Mouse (Mus musculus) myocyte (in vitro differentiated cells): ENCODE results near the gene Krt28. TPM values are rescaled to one million over a fixed set of nuclear protein-coding genes. Genes with fewer than 3 reads are reported as not detected.

Source experiments
- H3K27me3 ChIP-seq: one replicate; pipeline ENCODE4 v1.6.1; 2011; ENCODE audit not compliant: control insufficient read depth, insufficient read depth, insufficient read length
- H3K36me3 ChIP-seq: one replicate; pipeline ENCODE4 v1.6.1; 2011; ENCODE audit not compliant: control insufficient read depth, insufficient read depth
- H3K4me2 ChIP-seq: one replicate; pipeline ENCODE4 v1.6.1; 2011; ENCODE audit warnings: low read depth, control low read depth
- H3K4me3 ChIP-seq: one replicate; pipeline ENCODE4 v1.5.1; 2011; ENCODE audit warnings: mild to moderate bottlenecking, control low read depth, moderate library complexity
- H3K79me2 ChIP-seq: one replicate; pipeline ENCODE4 v1.6.1; 2011; ENCODE audit not compliant: control insufficient read depth, insufficient read depth
- H3ac ChIP-seq: one replicate; pipeline ENCODE4 v1.6.1; 2011; ENCODE audit not compliant: control insufficient read depth, insufficient read length
- CEBPB ChIP-seq: IDR thresholded peaks from 2 replicates; pipeline ENCODE4 v1.6.1; 2011; ENCODE audit warnings: mild to moderate bottlenecking, moderate library complexity; ENCODE audit not compliant: poor library complexity, insufficient read depth, severe bottlenecking
- E2F4 ChIP-seq: IDR thresholded peaks from one replicate; pipeline ENCODE4 v1.6.1; 2011; ENCODE audit warnings: mild to moderate bottlenecking, control low read depth, moderate library complexity; ENCODE audit not compliant: insufficient read depth
- MAX ChIP-seq: IDR thresholded peaks from one replicate; pipeline ENCODE4 v1.6.1; 2011; ENCODE audit warnings: low read depth, mild to moderate bottlenecking, control low read depth
- MYOD1 ChIP-seq, 3 experiments: IDR thresholded peaks; one replicate each; pipeline ENCODE4 v1.6.1; 2011; ENCODE audit warnings: control low read depth in 2 of 3, low read depth in 2 of 3, mild to moderate bottlenecking in 2 of 3, moderate library complexity in 1 of 3; ENCODE audit not compliant: insufficient read length in 2 of 3, control insufficient read depth in 1 of 3
- MYOG ChIP-seq, 3 experiments: IDR thresholded peaks; one replicate each; pipeline ENCODE4 v1.6.1; 2011; ENCODE audit warnings: control low read depth in 2 of 3, low read depth in 2 of 3, mild to moderate bottlenecking in 2 of 3; ENCODE audit not compliant: insufficient read length in 2 of 3, control insufficient read depth in 1 of 3, insufficient read depth in 1 of 3
- POLR2A ChIP-seq: IDR thresholded peaks from one replicate; pipeline ENCODE4 v1.6.1; 2011; ENCODE audit warnings: low read depth, mild to moderate bottlenecking, control low read depth, moderate library complexity; ENCODE audit not compliant: insufficient read length
- POLR2AphosphoS2 ChIP-seq: IDR thresholded peaks from one replicate; pipeline ENCODE4 v1.6.1; 2011; ENCODE audit warnings: low read depth, control low read depth; ENCODE audit not compliant: insufficient read length
- REST ChIP-seq: IDR thresholded peaks from one replicate; pipeline ENCODE4 v1.6.1; 2011; ENCODE audit warnings: mild to moderate bottlenecking, control low read depth, moderate library complexity; ENCODE audit not compliant: insufficient read depth, insufficient read length
- SRF ChIP-seq: IDR thresholded peaks from one replicate; pipeline ENCODE4 v1.6.1; 2011; ENCODE audit warnings: low read depth; ENCODE audit not compliant: control insufficient read depth, insufficient read length
- TCF12 ChIP-seq: IDR thresholded peaks from one replicate; pipeline ENCODE4 v1.6.1; 2011; ENCODE audit warnings: mild to moderate bottlenecking, control low read depth; ENCODE audit not compliant: poor library complexity, insufficient read depth, severe bottlenecking
- TCF3 ChIP-seq: IDR thresholded peaks from one replicate; pipeline ENCODE4 v1.6.1; 2011; ENCODE audit warnings: low read depth, control low read depth; ENCODE audit not compliant: insufficient read length
- USF1 ChIP-seq: IDR thresholded peaks from one replicate; pipeline ENCODE4 v1.6.1; 2011; ENCODE audit warnings: low read depth, mild to moderate bottlenecking, control low read depth, moderate library complexity
- polyA plus RNA-seq: library from polyadenylated mRNA; unstranded; fragments of >200 nt; fragmentation: generic; extraction: Trizol; gene quantifications from one replicate; pipeline ENCODE4 v1.2.1, GENCODE M21; 2012; ENCODE audit warnings: missing spikeins

Krt28 gene
- polyA plus RNA-seq, 1 experiment = 0.04 TPM

DNA sequence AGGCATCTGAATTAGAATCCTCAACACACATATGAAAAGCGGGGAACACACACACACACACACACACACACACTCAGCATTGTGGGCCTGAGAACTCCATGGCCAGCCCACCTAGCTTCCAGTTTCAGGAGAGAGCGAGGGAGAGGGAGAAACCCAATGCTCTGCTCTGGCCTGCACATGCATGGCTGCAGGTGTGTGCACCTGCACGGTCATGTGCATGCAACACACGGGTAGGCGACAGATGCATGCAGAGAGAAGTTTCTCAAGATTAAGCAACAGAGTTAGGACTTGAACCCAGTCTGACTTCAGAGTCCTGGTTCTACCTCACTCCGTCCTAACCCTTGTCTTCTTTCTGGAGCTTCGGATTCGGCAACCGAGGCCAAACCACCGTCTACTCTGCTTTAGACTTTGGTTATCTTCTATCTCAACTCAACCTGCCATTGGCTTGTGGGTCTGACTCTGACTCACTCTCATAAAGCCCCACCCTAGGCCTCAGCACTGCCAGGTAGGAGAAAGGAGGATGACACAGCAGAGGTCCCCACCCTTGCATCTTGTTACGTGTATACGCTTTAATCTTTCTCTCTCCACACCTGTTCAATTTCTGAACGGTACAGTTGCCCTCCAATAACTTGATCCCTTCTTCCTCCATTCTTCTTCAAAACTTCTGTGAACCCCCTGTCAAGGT, 39.9 kb upstream of the Krt28 start:
- H3K36me3 ChIP-seq = no peaks in the 10 kb centered on the region
- H3K27me3 ChIP-seq = peaks cover 14% of the 10 kb centered on the region
- H3K79me2 ChIP-seq = no peaks in the 10 kb centered on the region
- no peak for TF ChIP-seq MYOG (IDR thresholded peaks at IDR 0.05; ENCODE audit: control insufficient read depth in 1 of 3, insufficient read depth in 1 of 3, insufficient read length in 2 of 3, low read depth in 2 of 3)
- TF ChIP-seq CEBPB = no peak
- TF ChIP-seq TCF3 = no peak
- TF ChIP-seq E2F4 = no peak
- no peak for TF ChIP-seq REST
- no peak for TF ChIP-seq POLR2AphosphoS2
- no peak for TF ChIP-seq TCF12
- no peak for TF ChIP-seq MAX
- TF ChIP-seq MYOD1 (IDR thresholded peaks at IDR 0.05; ENCODE audit: control insufficient read depth in 1 of 3, insufficient read length in 2 of 3, low read depth in 2 of 3) = no peak
- no peak for TF ChIP-seq SRF
- no peak for TF ChIP-seq POLR2A
- no peak for TF ChIP-seq USF1
- H3K4me2 ChIP-seq = no peak overlapping the region
- H3ac ChIP-seq = no peak overlapping the region
- no peak overlapping the region for H3K4me3 ChIP-seq

DNA sequence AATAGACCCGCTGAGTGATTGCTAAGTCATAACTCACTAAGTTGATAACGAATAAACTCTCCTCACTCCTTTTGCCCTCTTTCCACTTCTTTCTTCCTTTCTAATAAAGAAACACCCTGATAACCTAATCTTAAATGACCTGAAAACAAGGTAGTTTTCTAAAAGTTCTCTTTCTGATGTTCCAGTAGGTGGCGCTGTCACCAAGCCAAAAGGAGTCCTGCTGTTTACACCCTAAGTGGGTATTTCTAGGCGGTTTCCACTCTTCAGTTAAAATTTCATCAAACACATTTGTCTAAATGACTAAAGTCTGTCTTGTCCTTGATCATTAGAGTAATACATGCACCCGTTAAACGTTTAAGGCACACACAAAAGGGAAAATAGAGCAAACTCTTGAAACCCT, 38.5 kb upstream of the Krt28 start:
- Histone ChIP-seq H3K36me3 (no peaks in the 10 kb centered on the region), H3K79me2 (no peaks in the 10 kb centered on the region), H3K27me3 (peaks cover 17% of the 10 kb centered on the region)

DNA sequence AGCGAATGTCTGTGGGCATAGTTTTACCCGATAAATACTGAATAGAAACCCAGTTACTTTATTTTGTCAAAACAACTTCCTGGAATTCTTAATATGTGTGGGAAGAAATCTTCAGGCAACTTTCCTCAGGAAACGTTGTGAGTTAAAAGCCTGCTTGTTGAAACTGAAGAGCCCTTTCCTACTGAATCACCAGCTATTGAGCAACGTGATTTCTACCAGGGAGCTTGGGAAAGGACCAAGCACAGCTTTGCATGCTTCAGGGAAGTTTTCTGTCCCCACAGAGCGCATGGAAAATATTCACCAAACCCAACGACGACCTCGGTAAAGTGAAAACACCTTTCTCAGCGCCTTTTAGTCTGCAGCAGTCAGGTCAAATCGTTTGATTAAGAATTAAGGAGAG, 31.5 kb upstream of the Krt28 start:
- H3ac ChIP-seq = no peak overlapping the region
- peaks cover 29% of the 10 kb centered on the region for H3K27me3 ChIP-seq
- H3K4me2 ChIP-seq = no peak overlapping the region
- no peak overlapping the region for H3K4me3 ChIP-seq
- TF ChIP-seq USF1 (no peak), SRF (no peak), POLR2A (no peak)
- no peaks in the 10 kb centered on the region for H3K79me2 ChIP-seq
- no peaks in the 10 kb centered on the region for H3K36me3 ChIP-seq

More for the DNA sequence above, 38.5 kb upstream of the Krt28 start:
- Histone ChIP-seq H3K4me3 (no peak overlapping the region), H3ac (no peak overlapping the region), H3K4me2 (no peak overlapping the region)
- no peak for TF ChIP-seq SRF
- no peak for TF ChIP-seq MYOG (IDR thresholded peaks at IDR 0.05; ENCODE audit: control insufficient read depth in 1 of 3, insufficient read depth in 1 of 3, insufficient read length in 2 of 3, low read depth in 2 of 3)
- TF ChIP-seq REST = no peak
- no peak for TF ChIP-seq MAX
- no peak for TF ChIP-seq MYOD1 (IDR thresholded peaks at IDR 0.05; ENCODE audit: control insufficient read depth in 1 of 3, insufficient read length in 2 of 3, low read depth in 2 of 3)
- TF ChIP-seq TCF3 = no peak
- TF ChIP-seq POLR2A = no peak
- no peak for TF ChIP-seq POLR2AphosphoS2
- TF ChIP-seq E2F4 = no peak
- no peak for TF ChIP-seq TCF12
- TF ChIP-seq USF1 = no peak
- no peak for TF ChIP-seq CEBPB

DNA sequence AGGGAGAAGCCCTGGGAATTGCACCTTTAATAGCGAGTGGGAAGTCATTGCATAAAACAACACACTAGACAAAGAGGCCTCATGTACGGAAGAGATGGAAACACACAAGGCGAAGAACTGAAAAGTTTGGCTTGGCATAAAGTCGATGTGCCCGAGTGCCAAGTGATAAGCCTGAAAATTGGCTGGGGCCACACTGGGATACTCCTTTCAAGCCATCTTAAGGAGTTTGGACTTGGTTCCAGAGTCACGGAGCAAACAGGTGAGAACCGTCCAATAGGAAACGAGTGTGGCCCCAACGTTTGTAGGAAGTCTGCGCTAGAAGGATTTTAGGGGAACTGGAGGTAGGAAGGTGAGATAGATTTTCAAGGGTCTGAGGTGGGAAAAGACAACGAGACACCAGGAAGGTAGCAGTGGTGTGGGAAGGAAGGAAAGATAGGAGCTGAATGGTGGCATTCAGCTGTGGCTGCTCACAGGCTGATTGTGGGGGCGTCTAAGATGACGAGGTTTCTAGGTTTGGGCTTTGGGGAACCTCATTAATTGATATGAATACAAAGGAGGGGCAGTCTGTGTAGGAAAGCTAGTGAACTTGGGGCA, 25.4 kb upstream of the Krt28 start:
- no peak overlapping the region for H3ac ChIP-seq
- TF ChIP-seq TCF3 = no peak
- TF ChIP-seq E2F4 = no peak
- TF ChIP-seq POLR2A = no peak
- no peak for TF ChIP-seq MAX
- TF ChIP-seq SRF = no peak
- no peak for TF ChIP-seq POLR2AphosphoS2
- TF ChIP-seq USF1 = no peak
- TF ChIP-seq REST = no peak
- no peak for TF ChIP-seq MYOD1 (IDR thresholded peaks at IDR 0.05; ENCODE audit: control insufficient read depth in 1 of 3, insufficient read length in 2 of 3, low read depth in 2 of 3)
- TF ChIP-seq MYOG (IDR thresholded peaks at IDR 0.05; ENCODE audit: control insufficient read depth in 1 of 3, insufficient read depth in 1 of 3, insufficient read length in 2 of 3, low read depth in 2 of 3) = no peak
- no peak for TF ChIP-seq TCF12
- H3K36me3 ChIP-seq = no peaks in the 10 kb centered on the region
- no peaks in the 10 kb centered on the region for H3K79me2 ChIP-seq
- no peak overlapping the region for H3K4me3 ChIP-seq
- no peak overlapping the region for H3K4me2 ChIP-seq
- peaks cover 60% of the 10 kb centered on the region for H3K27me3 ChIP-seq

DNA sequence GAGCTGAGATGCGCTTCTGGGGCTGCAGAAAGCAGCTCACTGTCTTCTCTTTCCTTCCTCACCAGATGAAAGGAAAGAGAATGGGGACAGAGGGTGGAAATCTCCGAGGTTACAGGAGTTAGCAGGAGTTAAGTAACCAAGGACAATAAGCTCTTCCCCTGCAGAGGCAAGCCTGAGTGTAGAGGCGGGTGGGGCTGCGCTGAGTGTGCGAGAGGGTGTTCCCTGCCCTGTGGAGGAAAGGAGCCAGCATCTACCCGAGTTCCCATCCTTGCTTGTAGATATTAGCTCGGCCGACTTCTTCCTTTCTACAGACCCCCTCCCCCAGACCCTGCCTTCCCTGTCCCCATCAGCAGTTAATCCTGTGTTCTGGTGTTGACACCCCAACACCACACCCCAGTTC, 24.1 kb upstream of the Krt28 start:
- Histone ChIP-seq H3K4me2 (no peak overlapping the region), H3K27me3 (peaks cover 60% of the 10 kb centered on the region), H3K79me2 (no peaks in the 10 kb centered on the region)

More for the DNA sequence above, 24.1 kb upstream of the Krt28 start:
- Histone ChIP-seq H3ac (no peak overlapping the region), H3K4me3 (no peak overlapping the region), H3K36me3 (no peaks in the 10 kb centered on the region)
- TF ChIP-seq REST (no peak), POLR2AphosphoS2 (no peak), MAX (no peak), POLR2A (no peak), MYOG (IDR thresholded peaks at IDR 0.05; ENCODE audit: control insufficient read depth in 1 of 3, insufficient read depth in 1 of 3, insufficient read length in 2 of 3, low read depth in 2 of 3) (no peak), MYOD1 (IDR thresholded peaks at IDR 0.05; ENCODE audit: control insufficient read depth in 1 of 3, insufficient read length in 2 of 3, low read depth in 2 of 3) (no peak), TCF3 (no peak), SRF (no peak)
